Mouse (Mus musculus) MEL (cell line): ENCODE results near the gene D630003M21Rik. TPM values are rescaled to one million over a fixed set of nuclear protein-coding genes. Genes with fewer than 3 reads are reported as not detected.

ENCODE experiments used
- DNase-seq: peaks from one replicate; pipeline ENCODE4 v3.0.0; 2011; ENCODE audit warnings: low read depth, low spot score
- H3K27ac ChIP-seq: 2 replicates; pipeline ENCODE4 v1.5.1; 2012; ENCODE audit warnings: low read depth, mild to moderate bottlenecking, control low read depth, low read length, moderate library complexity; ENCODE audit not compliant: control insufficient read depth
- H3K27me3 ChIP-seq, 2 experiments: fragments of 150-350 bp in 1 of 2; sonication (generic) in 1 of 2; 2 replicates each; pipeline ENCODE4 v1.6.1; 2012; ENCODE audit warnings: low read length in 2 of 2, mild to moderate bottlenecking in 2 of 2, improper control_type of control experiment in 1 of 2, moderate library complexity in 1 of 2; ENCODE audit not compliant: insufficient read depth in 2 of 2, control insufficient read depth in 1 of 2
- H3K36me3 ChIP-seq, 2 experiments: 2 replicates each; pipeline ENCODE4 v1.6.1; 2012 to 2014; ENCODE audit warnings: low read length in 2 of 2, improper control_type of control experiment in 1 of 2, inconsistent platforms in 1 of 2, mild to moderate bottlenecking in 1 of 2; ENCODE audit not compliant: insufficient read depth in 2 of 2, control insufficient read depth in 1 of 2
- H3K4me1 ChIP-seq, 2 experiments: fragments of 150-350 bp in 1 of 2; sonication (generic) in 1 of 2; 2 replicates each; pipeline ENCODE4 v1.6.1; 2012; ENCODE audit warnings: low read length in 2 of 2, improper control_type of control experiment in 1 of 2, mild to moderate bottlenecking in 1 of 2; ENCODE audit not compliant: insufficient read depth in 2 of 2, control insufficient read depth in 1 of 2
- H3K4me3 ChIP-seq, 2 experiments: fragments of 150-350 bp in 1 of 2; sonication (generic) in 1 of 2; 2 replicates each; pipeline ENCODE4 v1.5.1; 2012; ENCODE audit warnings: low read depth in 2 of 2, low read length in 2 of 2, mild to moderate bottlenecking in 2 of 2, moderate library complexity in 2 of 2, control low read depth in 1 of 2, improper control_type of control experiment in 1 of 2; ENCODE audit not compliant: control insufficient read depth in 1 of 2, insufficient read depth in 1 of 2
- H3K79me2 ChIP-seq: 2 replicates; pipeline ENCODE4 v1.6.1; 2012; ENCODE audit warnings: mild to moderate bottlenecking, low read length, moderate library complexity; ENCODE audit not compliant: control insufficient read depth, poor library complexity, insufficient read depth
- H3K9ac ChIP-seq: 2 replicates; pipeline ENCODE4 v1.6.1; 2012; ENCODE audit warnings: low read depth, mild to moderate bottlenecking, control low read depth, low read length, moderate library complexity; ENCODE audit not compliant: control insufficient read depth, poor library complexity, severe bottlenecking
- H3K9me3 ChIP-seq: fragments of 150-350 bp; sonication (generic); replicated peaks from 2 replicates; pipeline ENCODE4 v1.6.1; 2012; ENCODE audit warnings: mild to moderate bottlenecking, low read length, improper control_type of control experiment, moderate library complexity; ENCODE audit not compliant: insufficient read depth
- CHD1 ChIP-seq: IDR thresholded peaks from 2 replicates; pipeline ENCODE4 v1.6.1; 2012; ENCODE audit warnings: low read depth, mild to moderate bottlenecking, inconsistent platforms, low read length, improper control_type of control experiment
- CHD2 ChIP-seq: IDR thresholded peaks from 2 replicates; pipeline ENCODE4 v1.6.1; 2011; ENCODE audit warnings: low read length, improper control_type of control experiment
- CTCF ChIP-seq, 3 experiments: IDR thresholded peaks in 2 of 3; conservative IDR thresholded peaks in 1 of 3; 2 replicates each; pipeline ENCODE4 v1.5.1; 2011 to 2012; ENCODE audit warnings: low read length in 3 of 3, low read depth in 2 of 3, mild to moderate bottlenecking in 2 of 3, improper control_type of control experiment in 1 of 3, inconsistent platforms in 1 of 3, mixed read lengths in 1 of 3, moderate library complexity in 1 of 3; ENCODE audit not compliant: control insufficient read depth in 1 of 3, insufficient read depth in 1 of 3, poor library complexity in 1 of 3, severe bottlenecking in 1 of 3
- E2F4 ChIP-seq: IDR thresholded peaks from 2 replicates; pipeline ENCODE4 v1.6.1; 2011; ENCODE audit warnings: low read depth, low read length, improper control_type of control experiment, borderline replicate concordance
- GABPA ChIP-seq: IDR thresholded peaks from 2 replicates; pipeline ENCODE4 v1.6.1; 2012; ENCODE audit warnings: low read depth, mild to moderate bottlenecking, inconsistent platforms, low read length, improper control_type of control experiment, moderate library complexity
- HCFC1 ChIP-seq: IDR thresholded peaks from 2 replicates; pipeline ENCODE4 v1.6.1; 2012; ENCODE audit warnings: low read depth, mild to moderate bottlenecking, inconsistent platforms, low read length, improper control_type of control experiment, moderate library complexity
- MAFK ChIP-seq: IDR thresholded peaks from 2 replicates; pipeline ENCODE4 v1.6.1; 2011; ENCODE audit warnings: low read depth, mild to moderate bottlenecking, low read length, improper control_type of control experiment, borderline replicate concordance
- MAZ ChIP-seq: IDR thresholded peaks from 2 replicates; pipeline ENCODE4 v1.6.1; 2012; ENCODE audit warnings: low read depth, mild to moderate bottlenecking, inconsistent platforms, low read length, improper control_type of control experiment
- MEF2A ChIP-seq: IDR thresholded peaks from 2 replicates; pipeline ENCODE4 v1.6.1; 2014; ENCODE audit warnings: low read depth, mild to moderate bottlenecking, inconsistent platforms, low read length, improper control_type of control experiment; ENCODE audit not compliant: poor library complexity, insufficient replicate concordance, severe bottlenecking; ENCODE audit errors: extremely low read depth
- MXI1 ChIP-seq: IDR thresholded peaks from 2 replicates; pipeline ENCODE4 v1.6.1; 2011; ENCODE audit warnings: mild to moderate bottlenecking, low read depth, low read length, improper control_type of control experiment
- MYB ChIP-seq: IDR thresholded peaks from 2 replicates; pipeline ENCODE4 v1.6.1; 2011; ENCODE audit warnings: mild to moderate bottlenecking, low read depth, low read length, improper control_type of control experiment
- MYC ChIP-seq: IDR thresholded peaks from 2 replicates; pipeline ENCODE4 v1.6.1; 2011; ENCODE audit warnings: low read depth, mild to moderate bottlenecking, low read length, improper control_type of control experiment, moderate library complexity
- POLR2A ChIP-seq, 2 experiments: IDR thresholded peaks; 2 replicates each; pipeline ENCODE4 v1.6.1; 2011 to 2012; ENCODE audit warnings: low read length in 2 of 2, mild to moderate bottlenecking in 2 of 2, control low read depth in 1 of 2, improper control_type of control experiment in 1 of 2, low read depth in 1 of 2, moderate library complexity in 1 of 2; ENCODE audit not compliant: control insufficient read depth in 1 of 2, insufficient read depth in 1 of 2, poor library complexity in 1 of 2
- RAD21 ChIP-seq: IDR thresholded peaks from 2 replicates; pipeline ENCODE4 v1.6.1; 2011; ENCODE audit warnings: mild to moderate bottlenecking, low read depth, low read length, improper control_type of control experiment
- TBP ChIP-seq: IDR thresholded peaks from 2 replicates; pipeline ENCODE4 v1.8.0; 2011; ENCODE audit warnings: low read depth, low read length, improper control_type of control experiment
- UBTF ChIP-seq: IDR thresholded peaks from 2 replicates; pipeline ENCODE4 v1.6.1; 2012; ENCODE audit warnings: low read depth, mild to moderate bottlenecking, inconsistent platforms, low read length, improper control_type of control experiment, moderate library complexity, borderline replicate concordance; ENCODE audit not compliant: insufficient read depth
- USF2 ChIP-seq, 2 experiments: IDR thresholded peaks; 2 replicates each; pipeline ENCODE4 v1.6.1; 2011 to 2012; ENCODE audit warnings: improper control_type of control experiment in 2 of 2, low read length in 2 of 2, borderline replicate concordance in 1 of 2, inconsistent platforms in 1 of 2, low read depth in 1 of 2, mild to moderate bottlenecking in 1 of 2; ENCODE audit not compliant: insufficient read depth in 1 of 2
- ZC3H11A ChIP-seq: IDR thresholded peaks from 2 replicates; pipeline ENCODE4 v1.6.1; 2012; ENCODE audit warnings: low read depth, mild to moderate bottlenecking, inconsistent platforms, low read length, improper control_type of control experiment
- ZMIZ1 ChIP-seq: IDR thresholded peaks from 2 replicates; pipeline ENCODE4 v1.6.1; 2012; ENCODE audit warnings: low read depth, mild to moderate bottlenecking, inconsistent platforms, low read length, improper control_type of control experiment, moderate library complexity
- polyA plus RNA-seq, 2 experiments: library from polyadenylated mRNA; stranded (reverse) in 1 of 2; unstranded in 1 of 2; fragments of >175 nt in 1 of 2; fragments of >200 nt in 1 of 2; gene quantifications; 2 replicates each; pipeline versions ENCODE4 v1.2.1 to v1.2.4; 2012; ENCODE audit warnings: low replicate concordance in 2 of 2, low read depth in 1 of 2; ENCODE audit not compliant: insufficient read length in 2 of 2, insufficient read depth in 1 of 2, missing spikeins in 1 of 2
- total RNA-seq: library from RNA; depleted of rRNA; stranded (reverse); fragments of 300-350 nt; gene quantifications from 2 replicates; pipeline ENCODE4 v1.2.3, GENCODE M21; 2012

D630003M21Rik gene
- total and polyA plus RNA-seq, 3 experiments = 0.10 TPM; not detected in 2

- no peaks in the 10 kb centered on the region for H3K36me3 ChIP-seq
- H3K27me3 ChIP-seq = peaks cover 0 to 8% of the 10 kb centered on the region in 2 experiments; a peak in 2 of 4 replicates
- H3K9me3 ChIP-seq = no peaks in the 10 kb centered on the region
- TF ChIP-seq CTCF (IDR thresholded peaks at IDR 0.05 in 2 of 3, conservative IDR thresholded peaks at IDR 0.05 in 1 of 3; ENCODE audit: control insufficient read depth in 1 of 3, insufficient read depth in 1 of 3, low read depth in 2 of 3, low read length in 3 of 3, poor library complexity in 1 of 3, severe bottlenecking in 1 of 3) (no peak), ZMIZ1 (no peak), USF2 (IDR thresholded peaks at IDR 0.05; ENCODE audit: borderline replicate concordance in 1 of 2, insufficient read depth in 1 of 2, low read depth in 1 of 2, low read length in 2 of 2) (no peak), CHD2 (no peak), MYB (no peak), HCFC1 (no peak), CHD1 (no peak)
- H3K9ac ChIP-seq = no peak overlapping the region
- no peaks in the 10 kb centered on the region for H3K79me2 ChIP-seq
- H3K4me3 ChIP-seq = no peak overlapping the region
- H3K27ac ChIP-seq = no peak overlapping the region
- DNase-seq = no peak
- H3K4me1 ChIP-seq = no peaks in the 10 kb centered on the region
Measured at GRCm38 (mm10) chr2:158241126-158241738, 12.2 kb upstream of the D630003M21Rik start.

GRCm38 (mm10) chr2:158238101-158238500, 9.1 kb upstream of the D630003M21Rik start:
- no peak for DNase-seq
- TF ChIP-seq MYB (no peak), ZC3H11A (no peak), GABPA (no peak), MXI1 (no peak), MEF2A (no peak), MAZ (no peak), E2F4 (no peak), CHD1 (no peak), CHD2 (no peak), HCFC1 (no peak), POLR2A (IDR thresholded peaks at IDR 0.05; ENCODE audit: control insufficient read depth in 1 of 2, insufficient read depth in 1 of 2, low read depth in 1 of 2, low read length in 2 of 2, poor library complexity in 1 of 2) (no peak), MYC (no peak), RAD21 (no peak), TBP (no peak), USF2 (IDR thresholded peaks at IDR 0.05; ENCODE audit: borderline replicate concordance in 1 of 2, insufficient read depth in 1 of 2, low read depth in 1 of 2, low read length in 2 of 2) (no peak), UBTF (no peak), MAFK (no peak)
- no peak overlapping the region for H3K27ac ChIP-seq
- H3K9me3 ChIP-seq = no peaks in the 10 kb centered on the region
- no peaks in the 10 kb centered on the region for H3K36me3 ChIP-seq
- no peaks in the 10 kb centered on the region for H3K4me1 ChIP-seq
- H3K79me2 ChIP-seq = no peaks in the 10 kb centered on the region
- H3K4me3 ChIP-seq = no peak overlapping the region
- peaks cover 0 to 6% of the 10 kb centered on the region in 2 experiments; a peak in 2 of 4 replicates for H3K27me3 ChIP-seq
- H3K9ac ChIP-seq = no peak overlapping the region
